Mouse (Mus musculus): ENCODE results near the gene Nr6a1. TPM values are rescaled to one million over a fixed set of nuclear protein-coding genes. Genes with fewer than 3 reads are reported as not detected.

Gene Nr6a1
- total RNA-seq, 2 experiments from 2014 or later = 1.6 to 2.6 TPM

- DNase-seq = no peak
These were observed 144.8 kb downstream of the Nr6a1 start for GRCm38 (mm10) chr2:38782731-38783130.

- DNase-seq = no peak
These were observed 145.4 kb downstream of the Nr6a1 start for GRCm38 (mm10) chr2:38781945-38782720.

GRCm38 (mm10) chr2:38779939-38780338 lies 147.5 kb downstream of the Nr6a1 start:
- no peak for DNase-seq

GRCm38 (mm10) chr2:38777326-38777725 lies 150.2 kb downstream of the Nr6a1 start:
- no peak for DNase-seq

GRCm38 (mm10) chr2:38774936-38775335 lies 152.6 kb downstream of the Nr6a1 start:
- DNase-seq = no peak

GRCm38 (mm10) chr2:38771478-38771797 lies 156.1 kb downstream of the Nr6a1 start:
- peak; percentile 6 for DNase-seq

- no peak for DNase-seq
These were observed 156.6 kb downstream of the Nr6a1 start for GRCm38 (mm10) chr2:38770772-38771477.

- no peak for DNase-seq
These were observed 160.1 kb downstream of the Nr6a1 start for GRCm38 (mm10) chr2:38767177-38767931.

GRCm38 (mm10) chr2:38739847-38740246 lies 187.6 kb downstream of the Nr6a1 start:
- DNase-seq = no peak

GRCm38 (mm10) chr2:38739410-38739809 lies 188.1 kb downstream of the Nr6a1 start:
- DNase-seq = peak; percentile 79

- no peak for DNase-seq
These were observed 188.7 kb downstream of the Nr6a1 start for GRCm38 (mm10) chr2:38738601-38739301.

- no peak for DNase-seq
These were observed 191.7 kb downstream of the Nr6a1 start for GRCm38 (mm10) chr2:38735740-38736139.

GRCm38 (mm10) chr2:38734721-38735120 lies 192.8 kb downstream of the Nr6a1 start:
- no peak for DNase-seq

- no peak for DNase-seq
These were observed 197.1 kb downstream of the Nr6a1 start for GRCm38 (mm10) chr2:38730331-38730827.

GRCm38 (mm10) chr2:38725427-38725826 lies 202.1 kb downstream of the Nr6a1 start:
- no peak for DNase-seq

GRCm38 (mm10) chr2:38723378-38723777 lies 204.1 kb downstream of the Nr6a1 start:
- peak; percentile 29 for DNase-seq

GRCm38 (mm10) chr2:38722076-38722475 lies 205.4 kb downstream of the Nr6a1 start:
- DNase-seq = no peak

- no peak for DNase-seq
These were observed 206.8 kb downstream of the Nr6a1 start for GRCm38 (mm10) chr2:38720661-38721060.

- DNase-seq = no peak
These were observed 208.1 kb downstream of the Nr6a1 start for GRCm38 (mm10) chr2:38719354-38719753.

GRCm38 (mm10) chr2:38718676-38719075 lies 208.8 kb downstream of the Nr6a1 start:
- DNase-seq = no peak

GRCm38 (mm10) chr2:38717436-38717835 lies 210.1 kb downstream of the Nr6a1 start:
- no peak for DNase-seq

- DNase-seq = no peak
These were observed 213.2 kb downstream of the Nr6a1 start, which contains the start of gene Nr5a1 for GRCm38 (mm10) chr2:38714324-38714723. TSS of gene Nr5a1 (minus strand) at chr2:38714542.
